Mouse (Mus musculus) urinary bladder, postnatal 14 days (tissue): ENCODE data around the gene Klk1b4.
"Not testable (repeated sequence)": the region's sequence is repeated elsewhere in the genome, so short reads cannot be mapped to it uniquely, and the experiment has no call there.

Source experiments
- DNase-seq: peaks from one replicate; pipeline ENCODE4 v3.0.0; 2021; ENCODE audit warnings: low spot score

Klk1b4 gene

GRCm38 (mm10) chr7:44207135-44207534 is at the start of gene Klk1b4:
Gene Klk1b4, plus strand, starts transcription at chr7:44207435.
- DNase-seq, result not testable (repeated sequence)

- DNase-seq, result no peak
Observed at GRCm38 (mm10) chr7:44179299-44180045, 27.8 kb upstream of the Klk1b4 start.

GRCm38 (mm10) chr7:44186516-44186915 is 20.7 kb upstream of the Klk1b4 start:
- not testable (repeated sequence) for DNase-seq

- not testable (repeated sequence) for DNase-seq
Observed at GRCm38 (mm10) chr7:44187936-44188335, 19.3 kb upstream of the Klk1b4 start, which contains the start of gene Klk1b24. Gene Klk1b24, plus strand, starts transcription at chr7:44188236.

- not testable (repeated sequence) for DNase-seq
Observed at GRCm38 (mm10) chr7:44193466-44193865, 13.8 kb upstream of the Klk1b4 start.

GRCm38 (mm10) chr7:44197891-44198290 is 9.3 kb upstream of the Klk1b4 start, which contains the start of gene Klk1b3:
Gene Klk1b3, plus strand, starts transcription at chr7:44198191.
- DNase-seq, result no peak

GRCm38 (mm10) chr7:44208307-44208706 is 1.1 kb downstream of the Klk1b4 start:
- no peak for DNase-seq

- DNase-seq, result no peak
Observed at GRCm38 (mm10) chr7:44215645-44216044, 8.4 kb downstream of the Klk1b4 start, which contains the start of gene Klk1b5. Gene Klk1b5, plus strand, starts transcription at chr7:44215945.

- not testable (repeated sequence) for DNase-seq
Observed at GRCm38 (mm10) chr7:44221601-44222000, 14.4 kb downstream of the Klk1b4 start.

- DNase-seq, result not testable (repeated sequence)
Observed at GRCm38 (mm10) chr7:44222335-44222734, 15.1 kb downstream of the Klk1b4 start.

GRCm38 (mm10) chr7:44225076-44225475 is 17.8 kb downstream of the Klk1b4 start, which contains the start of gene Klk1:
Gene Klk1, plus strand, starts transcription at chr7:44225360.
- DNase-seq, result no peak

- no peak for DNase-seq
Observed at GRCm38 (mm10) chr7:44235909-44236308, 28.7 kb downstream of the Klk1b4 start, which contains the start of gene Gm36864. Gene Gm36864, plus strand, starts transcription at chr7:44236177.

- no peak for DNase-seq
Observed at GRCm38 (mm10) chr7:44239913-44240312, 32.7 kb downstream of the Klk1b4 start.

- DNase-seq, result no peak
Observed at GRCm38 (mm10) chr7:44240712-44241111, 33.5 kb downstream of the Klk1b4 start.

GRCm38 (mm10) chr7:44241163-44241562 is 33.9 kb downstream of the Klk1b4 start:
- DNase-seq, result no peak

- DNase-seq, result no peak
Observed at GRCm38 (mm10) chr7:44244080-44244479, 36.8 kb downstream of the Klk1b4 start.

- peak; percentile 91 for DNase-seq
Observed at GRCm38 (mm10) chr7:44246055-44246983, 39.1 kb downstream of the Klk1b4 start, which contains the start of the genes 1700028J19Rik and 2410002F23Rik. Gene 1700028J19Rik, minus strand, starts transcription at chr7:44246695. Gene 2410002F23Rik, plus strand, starts transcription at chr7:44246722.

- peak; percentile 53 for DNase-seq
Observed at GRCm38 (mm10) chr7:44246984-44247470, 39.8 kb downstream of the Klk1b4 start.

- no peak for DNase-seq
Observed at GRCm38 (mm10) chr7:44247971-44248370, 40.7 kb downstream of the Klk1b4 start.

GRCm38 (mm10) chr7:44249248-44249647 is 42.0 kb downstream of the Klk1b4 start:
- DNase-seq, result no peak

GRCm38 (mm10) chr7:44250732-44251275 is 43.6 kb downstream of the Klk1b4 start:
- not testable (repeated sequence) for DNase-seq
